Mouse (Mus musculus): ENCODE measurements around the gene Brpf1.

- TF ChIP-seq TAL1 (IDR thresholded peaks at IDR 0.05; ENCODE audit: low read length) = no peak
- TF ChIP-seq GATA1 (IDR thresholded peaks at IDR 0.05; ENCODE audit: low read length) = no peak
These were observed 10.9 kb upstream of the Brpf1 start for GRCm38 (mm10) chr6:113296046-113296445.

Data from erythroblast, embryonic 14.5 days (primary cell).